Mouse (Mus musculus): ENCODE results near the gene Slc25a4.

GRCm38 (mm10) chr8:46220566-46220965 lies 9.5 kb upstream of the Slc25a4 start:
- no peak for TF ChIP-seq CTCF (IDR thresholded peaks at IDR 0.05; ENCODE audit: low read depth)
- no peak for TF ChIP-seq EP300 (IDR thresholded peaks at IDR 0.05; ENCODE audit: low read depth)
